Mouse (Mus musculus) hematopoietic stem cell, adult 5-6 weeks (primary cell): ENCODE measurements at regions not wholly inside any gene's neighbourhood (a gene's known extent, or its start where the extent isn't known, plus 50 kb on each side); places are given as distances from the start of the nearest gene placed in this dataset.
A peak's percentile ranks its signal among the peaks of the same experiment; 100 is the strongest.
"Not testable (repeated sequence)": the region's sequence is repeated elsewhere in the genome, so short reads cannot be mapped to it uniquely, and the experiment has no call there.

Experiments used
- ATAC-seq, 2 experiments: fragments of 125-278 bp in 1 of 2; replicated peaks in 1 of 2; 2 replicates each; pipeline ENCODE4 v1.8.0; 2016 to 2017; ENCODE audit warnings: inconsistent platforms in 2 of 2, mild to moderate bottlenecking in 2 of 2, moderate number of reproducible peaks in 2 of 2, low read depth in 1 of 2, moderate TSS enrichment in 1 of 2; ENCODE audit not compliant: low FRiP score in 2 of 2, poor library complexity in 2 of 2, severe bottlenecking in 2 of 2, insufficient read depth in 1 of 2, low TSS enrichment in 1 of 2

DNA sequence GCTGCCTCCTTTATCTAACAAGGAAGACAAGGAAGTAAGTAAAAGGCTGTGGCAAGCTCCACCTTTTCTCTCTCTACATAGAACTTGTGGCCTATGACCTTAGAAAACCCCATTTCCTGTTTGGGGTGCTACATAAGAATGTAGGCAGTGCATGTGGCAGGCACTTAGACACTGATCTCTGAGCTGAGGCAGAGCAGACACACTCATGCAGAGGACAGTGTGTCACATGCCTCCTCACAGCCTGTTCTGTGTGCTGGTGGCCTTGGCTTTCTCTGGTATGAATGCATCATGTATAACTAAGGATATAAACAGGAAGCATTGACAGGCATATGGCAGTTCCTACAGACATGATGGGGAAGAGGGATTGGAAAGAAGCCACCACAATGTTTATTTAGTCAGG lies 678.5 kb upstream of the Olfr1507 start:
- peak; percentile 56 to 82; a peak in 3 of 4 replicates for ATAC-seq

DNA sequence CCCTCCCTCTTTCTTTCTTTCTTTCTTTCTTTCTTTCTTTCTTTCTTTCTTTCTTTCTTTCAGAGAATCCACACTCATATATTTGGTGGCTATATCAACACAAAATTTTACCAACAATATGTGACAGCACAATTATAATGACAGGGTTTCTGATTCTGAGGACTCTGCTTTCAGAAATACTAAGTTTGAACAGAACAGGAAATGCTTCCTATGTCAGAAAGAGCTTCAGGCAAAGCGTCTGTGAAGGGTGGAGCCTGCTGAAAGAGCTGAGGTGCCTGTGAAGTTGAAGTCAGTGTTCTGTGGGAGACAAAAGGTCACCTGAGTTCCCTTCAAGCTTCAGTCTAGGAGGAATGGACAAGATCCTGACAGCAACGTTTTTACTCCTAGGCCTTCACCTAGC lies 670.8 kb upstream of the Olfr1507 start:
- ATAC-seq, result not testable (repeated sequence)

DNA sequence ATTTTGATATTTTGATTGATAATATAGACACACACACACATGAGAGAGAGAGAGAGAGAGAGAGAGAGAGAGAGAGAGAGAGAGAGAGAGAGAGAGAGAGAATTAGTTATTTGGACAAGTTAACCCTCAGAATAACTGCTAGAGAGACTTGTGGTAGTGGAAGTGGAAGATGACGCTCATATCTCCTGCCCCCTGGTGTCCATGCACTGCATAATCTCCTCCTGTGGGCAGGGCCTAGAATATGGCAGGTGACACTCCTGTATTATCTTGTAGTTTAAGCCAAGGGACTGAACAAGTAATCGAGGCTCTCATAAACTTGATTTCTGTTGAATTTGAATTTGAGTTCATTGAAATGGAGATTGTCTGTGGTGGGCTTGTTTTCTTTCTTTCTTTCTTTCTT lies 663.5 kb upstream of the Olfr1507 start:
- ATAC-seq, result peak; percentile 77 to 87

DNA sequence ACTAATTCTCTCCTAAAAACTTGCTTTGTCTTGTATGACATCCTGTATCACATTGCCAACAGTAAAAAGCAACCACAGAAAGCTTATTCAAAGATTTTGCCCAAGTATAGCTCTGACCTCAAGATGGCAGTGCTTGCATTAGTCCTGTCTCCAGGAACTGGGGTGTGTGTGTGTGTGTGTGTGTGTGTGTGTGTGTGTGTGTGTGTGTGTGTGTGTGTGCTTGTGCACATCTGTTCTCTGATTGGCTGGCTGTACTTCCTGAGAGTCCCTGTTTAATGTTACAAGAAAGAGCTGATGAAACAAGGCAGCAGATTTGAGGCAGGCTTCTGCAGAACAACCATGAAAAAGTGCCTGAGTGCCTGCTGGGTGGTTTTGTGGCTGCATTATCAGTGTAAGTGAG lies 639.2 kb upstream of the Olfr1507 start:
- ATAC-seq, result peak; percentile 53 to 58; a peak in 3 of 4 replicates

DNA sequence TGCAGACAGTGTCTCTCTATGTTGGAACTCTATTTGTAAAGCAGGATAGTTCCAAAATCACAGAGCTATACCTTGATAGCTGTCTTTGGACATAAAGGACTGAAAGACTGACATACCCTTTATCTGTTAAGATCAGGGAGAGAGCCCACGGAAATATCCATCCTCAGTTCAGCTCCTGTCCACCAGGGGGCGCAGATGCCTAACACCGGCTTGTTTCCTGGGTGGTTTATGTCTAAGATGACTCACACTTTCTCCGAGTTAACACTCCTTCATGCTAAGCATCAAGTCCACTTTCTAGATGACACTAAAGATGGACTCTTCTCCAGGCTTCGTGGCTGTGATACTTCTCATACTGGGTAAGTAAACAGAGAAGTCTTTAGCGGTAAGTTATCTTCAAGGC lies 636.8 kb upstream of the Olfr1507 start:
- peak; percentile 66 to 68 for ATAC-seq

DNA sequence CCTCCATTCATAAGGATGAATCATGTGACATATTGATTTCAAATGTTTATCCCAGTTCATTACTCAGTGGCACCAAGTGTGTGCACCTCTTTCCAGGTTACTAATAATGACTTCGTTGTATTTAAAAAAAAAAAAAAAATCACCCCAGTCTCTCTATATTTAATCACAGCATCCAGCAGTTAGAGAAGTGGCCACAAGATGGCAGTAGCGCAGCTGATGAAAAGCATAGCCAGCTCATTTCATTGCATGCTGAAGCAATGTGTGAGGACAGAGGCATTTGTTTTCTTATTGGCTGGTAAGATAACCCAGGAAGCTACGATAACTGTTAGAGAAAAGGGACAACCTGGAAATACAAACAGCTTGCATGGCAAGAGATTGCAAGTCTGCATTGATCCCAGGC lies 626.2 kb upstream of the Olfr1507 start:
- ATAC-seq, result peak; percentile 69 to 85

DNA sequence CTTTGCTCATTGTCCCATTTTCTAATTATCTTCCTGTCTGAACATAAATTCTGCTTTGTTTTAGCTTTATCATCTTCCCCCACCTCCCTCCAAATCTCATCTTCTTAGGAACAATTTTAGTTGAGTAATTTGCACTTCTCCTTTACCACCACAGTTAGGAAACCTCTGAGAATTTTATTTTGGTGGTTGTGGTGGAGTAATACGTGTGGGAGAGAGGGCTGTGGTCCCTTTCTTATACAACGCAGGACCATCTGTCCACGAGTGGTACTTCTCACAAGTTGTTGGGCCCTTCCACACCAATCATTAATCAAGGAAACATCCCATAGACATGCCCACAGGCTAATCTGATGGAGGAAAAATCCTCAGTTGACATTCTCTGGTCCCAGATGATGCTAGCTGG lies 614.2 kb upstream of the Olfr1507 start:
- ATAC-seq, result not testable (repeated sequence)

DNA sequence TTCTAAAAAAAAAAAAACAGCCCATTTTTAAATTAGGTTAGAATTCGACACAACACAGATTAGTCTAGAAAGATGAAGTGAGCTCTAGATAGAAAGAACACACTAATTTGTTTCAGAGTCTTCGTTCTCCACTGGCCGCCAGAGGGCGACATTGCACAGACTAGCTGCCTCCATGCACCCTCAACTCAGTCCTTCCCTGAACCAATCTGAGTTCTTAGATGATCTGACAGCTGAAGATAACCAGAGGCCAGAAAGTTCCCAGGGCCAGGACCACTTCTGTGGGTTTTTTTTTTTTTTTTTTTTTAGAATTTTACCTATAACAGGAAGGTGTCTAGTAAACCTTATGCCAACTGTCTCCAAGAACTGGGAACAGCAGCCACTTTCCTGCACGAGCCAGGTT lies 605.8 kb upstream of the Olfr1507 start:
- ATAC-seq, result peak; percentile 51 to 79; a peak in 2 of 4 replicates

DNA sequence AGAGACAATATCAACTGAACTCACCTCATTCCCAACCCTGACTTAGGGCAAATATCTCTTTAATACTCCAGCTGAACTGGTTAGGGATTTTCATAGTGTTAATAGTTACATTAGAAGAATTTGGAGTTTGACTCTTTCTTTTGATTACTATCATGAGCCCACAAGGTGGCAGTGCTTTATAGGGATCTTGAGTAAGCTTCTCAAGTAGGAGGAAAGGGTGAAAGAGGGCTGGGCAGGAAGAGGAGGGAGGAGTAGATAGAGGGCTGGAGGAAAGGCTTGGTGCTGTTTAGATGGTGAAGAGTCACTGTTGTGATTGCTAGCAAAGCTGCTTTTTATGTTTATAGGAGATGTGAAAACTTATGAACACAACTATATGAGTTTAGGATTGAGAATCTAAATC lies 595.4 kb upstream of the Olfr1507 start:
- ATAC-seq, result peak in 1 of 2 experiments; percentile 56; a peak in 2 of 4 replicates

DNA sequence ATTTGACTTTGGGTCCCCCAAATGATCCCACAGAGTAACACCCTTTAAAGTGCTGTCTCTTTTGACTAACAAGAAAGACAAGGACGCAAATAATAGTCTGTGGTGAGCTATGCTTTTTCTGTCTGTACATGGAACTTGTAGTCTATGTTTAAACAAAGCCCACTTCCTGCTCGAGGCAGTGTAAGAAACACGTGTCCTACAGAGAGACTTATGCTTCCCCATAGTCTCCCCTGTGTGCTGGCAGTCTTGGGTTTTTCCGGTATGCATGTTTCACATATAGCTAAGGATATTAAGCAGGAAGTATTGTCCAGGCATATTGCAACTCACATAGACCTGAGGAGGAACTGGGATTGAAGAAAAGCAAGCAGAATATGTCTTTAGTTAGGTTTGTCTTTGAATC lies 586.3 kb upstream of the Olfr1507 start:
- ATAC-seq, result peak; percentile 53 to 54; a peak in 2 of 4 replicates

DNA sequence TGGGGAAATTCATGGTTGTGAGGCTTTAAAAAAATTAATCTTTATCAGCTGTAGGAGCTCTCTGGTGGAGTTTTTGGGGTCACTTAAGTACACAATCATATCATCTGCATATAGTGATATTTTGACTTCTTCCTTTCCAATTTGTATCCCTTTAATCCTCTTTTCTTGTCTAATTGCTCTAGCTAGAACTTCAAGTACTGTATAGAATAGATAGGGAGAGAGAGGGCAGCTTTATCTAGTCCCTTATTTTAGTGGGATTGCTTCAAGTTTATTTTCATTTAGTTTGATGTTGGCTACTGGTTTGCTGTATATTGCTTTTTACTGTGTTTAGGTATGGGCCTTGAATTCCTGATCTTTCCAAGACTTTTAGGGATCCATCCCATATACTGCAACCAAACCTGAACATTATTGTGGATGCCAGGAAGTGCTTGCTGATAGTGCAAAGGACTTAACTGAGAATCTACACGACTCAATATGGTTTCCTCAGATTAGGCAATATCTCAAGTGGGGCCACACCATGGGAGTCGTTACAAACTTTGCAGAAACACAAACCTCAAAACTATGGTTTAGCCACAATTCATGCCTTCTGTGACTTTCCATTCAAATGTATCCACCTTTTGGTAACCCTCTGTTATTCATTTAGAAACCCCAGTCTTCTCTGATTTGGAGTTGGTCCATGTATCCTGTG lies 585.6 kb upstream of the Olfr1507 start:
- peak in 1 of 2 experiments; percentile 43; a peak in 1 of 4 replicates for ATAC-seq

DNA sequence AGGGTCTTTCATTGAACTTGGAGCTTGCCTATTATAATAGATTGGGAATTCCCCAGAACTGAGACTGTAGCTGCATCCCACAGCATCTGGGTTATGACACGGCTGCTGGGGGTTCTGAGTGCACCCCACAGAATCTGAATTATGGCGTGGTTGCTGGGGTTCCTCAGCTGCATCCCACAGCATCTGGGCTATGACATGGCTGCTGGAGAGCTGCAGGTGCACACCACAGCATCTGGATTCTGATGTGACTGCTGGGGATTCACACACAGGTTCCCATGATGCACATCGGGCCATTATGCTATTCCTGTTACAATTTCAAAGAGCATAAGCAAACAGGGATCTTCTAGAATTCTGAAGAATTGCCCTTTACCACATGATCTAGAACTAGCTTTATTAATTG lies 585.0 kb upstream of the Olfr1507 start:
- not testable (repeated sequence) for ATAC-seq

DNA sequence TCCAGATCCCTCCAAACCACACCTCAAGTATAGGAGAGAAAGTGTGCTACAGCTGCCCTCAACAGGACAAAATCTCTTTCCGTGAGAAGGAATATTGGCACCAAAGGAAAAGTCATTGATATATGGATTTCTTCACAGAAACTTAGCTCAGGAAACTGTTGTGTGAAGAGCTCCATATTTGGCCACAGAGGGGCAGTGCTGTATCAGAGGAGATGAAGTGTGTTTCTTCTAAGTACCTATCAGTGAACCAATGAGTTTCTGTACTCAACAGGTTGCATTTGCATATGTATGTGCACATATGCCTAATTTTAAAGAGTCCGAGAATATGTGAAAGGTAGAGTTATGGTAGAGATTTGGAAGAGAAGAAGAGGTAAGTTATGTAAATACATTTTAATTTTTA lies 580.4 kb upstream of the Olfr1507 start:
- peak; percentile 58 to 82 for ATAC-seq

DNA sequence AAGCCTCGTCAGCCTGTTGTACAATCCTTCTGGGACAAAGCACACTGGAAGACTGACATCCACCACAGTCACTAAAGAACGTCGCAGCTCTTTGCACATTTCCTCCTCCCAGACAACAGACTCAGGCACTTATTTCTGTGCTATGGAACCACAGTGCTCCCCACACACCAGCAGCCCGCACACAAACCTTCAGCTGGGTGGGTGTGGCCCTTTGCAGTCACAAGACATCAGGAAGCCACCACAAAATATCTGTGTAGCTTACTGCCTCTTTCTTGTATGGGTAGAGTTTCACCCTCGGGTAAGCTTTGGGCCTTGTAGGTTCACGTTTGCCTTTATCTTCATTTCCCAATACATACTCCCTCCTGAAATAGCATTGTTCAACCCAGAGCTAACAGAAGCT lies 577.6 kb upstream of the Olfr1507 start:
- peak in 1 of 2 experiments; percentile 51; a peak in 1 of 4 replicates for ATAC-seq

DNA sequence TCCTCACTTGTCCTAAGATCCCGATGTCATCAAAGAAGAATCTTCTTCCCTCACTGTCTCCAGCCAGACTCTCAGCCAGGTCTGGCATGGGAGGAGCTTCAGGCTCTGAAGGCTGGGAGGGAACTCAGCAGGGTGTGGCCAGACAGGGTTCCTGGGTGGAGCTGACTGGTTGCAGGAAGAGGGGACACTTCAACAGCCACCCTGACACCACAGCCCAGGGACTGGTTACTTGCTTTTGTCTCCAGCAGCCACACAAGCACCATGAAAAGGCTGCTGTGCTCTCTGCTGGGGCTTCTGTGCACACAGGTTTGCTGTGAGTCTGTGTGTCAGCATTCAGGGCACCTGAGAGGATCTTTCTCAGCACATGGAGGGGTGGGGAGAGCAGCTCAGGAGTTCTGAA lies 577.0 kb upstream of the Olfr1507 start:
- not testable (repeated sequence) for ATAC-seq

DNA sequence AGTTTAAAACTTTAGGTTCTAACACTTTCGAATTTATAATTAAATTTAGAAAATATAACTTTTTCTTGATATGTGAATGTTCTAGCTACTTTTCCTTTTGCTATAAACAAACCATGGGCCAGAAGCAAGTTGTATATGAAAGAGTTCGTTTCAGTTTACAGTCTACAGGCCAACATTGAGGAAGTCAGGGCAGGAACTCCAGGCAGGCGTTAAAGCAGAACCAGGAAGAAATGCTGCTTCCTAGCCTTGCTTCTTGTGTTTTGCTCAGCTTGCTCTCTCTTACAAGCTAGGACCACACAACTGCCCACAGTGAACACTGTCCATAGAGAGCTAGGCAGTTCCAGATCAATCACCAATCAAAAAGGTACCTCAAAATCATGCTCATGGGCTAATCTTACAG lies 558.9 kb upstream of the Olfr1507 start:
- ATAC-seq, result not testable (repeated sequence)

DNA sequence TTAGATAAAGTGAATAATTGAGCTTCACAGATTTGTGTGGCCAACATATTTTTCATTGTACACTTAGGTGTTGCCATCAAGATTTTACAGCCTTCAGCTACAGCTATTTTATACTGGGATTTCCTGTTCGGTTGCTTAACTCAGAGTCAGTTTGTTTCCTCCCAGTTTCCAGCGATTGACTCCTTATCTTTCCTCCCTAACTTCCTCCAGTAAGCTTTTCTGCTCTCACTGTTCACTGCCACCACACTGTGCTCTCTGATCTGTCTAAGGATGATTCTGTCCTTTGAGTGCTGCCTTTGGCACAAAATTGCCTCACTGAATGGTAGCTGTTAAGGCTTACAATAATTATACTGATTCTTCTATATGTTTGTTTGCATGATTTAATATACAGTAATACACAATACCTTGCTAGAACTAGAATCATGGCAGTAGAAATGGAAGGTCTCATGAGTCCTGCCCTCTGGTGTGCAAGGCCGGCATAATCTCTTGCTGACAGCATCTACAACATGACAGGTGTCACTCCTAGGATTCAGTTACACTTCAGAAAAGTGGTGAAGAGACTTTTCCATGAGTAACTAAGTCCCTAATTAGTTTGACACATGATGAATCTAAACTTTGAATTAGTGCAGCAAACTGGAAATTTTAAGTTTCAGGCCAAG lies 558.0 kb upstream of the Olfr1507 start:
- peak in 1 of 2 experiments; percentile 62; a peak in 1 of 4 replicates for ATAC-seq

DNA sequence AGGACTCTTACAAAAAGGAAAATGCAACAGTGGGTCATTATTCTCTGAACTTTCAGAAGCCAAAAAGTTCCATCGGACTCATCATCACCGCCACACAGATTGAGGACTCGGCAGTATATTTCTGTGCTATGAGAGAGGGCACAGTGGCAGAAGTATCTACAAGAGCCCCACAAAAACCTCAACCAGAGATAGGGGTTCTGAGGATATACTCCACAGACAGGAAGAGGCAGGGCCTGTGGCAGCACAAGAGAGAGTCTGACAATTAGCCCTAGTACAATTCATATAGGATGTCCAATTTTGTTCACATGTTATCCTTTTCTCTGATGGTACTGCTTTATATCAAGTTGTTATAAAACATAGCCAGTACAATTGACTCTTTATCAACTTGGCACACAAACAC lies 552.1 kb upstream of the Olfr1507 start:
- peak in 1 of 2 experiments; percentile 41; a peak in 1 of 4 replicates for ATAC-seq

DNA sequence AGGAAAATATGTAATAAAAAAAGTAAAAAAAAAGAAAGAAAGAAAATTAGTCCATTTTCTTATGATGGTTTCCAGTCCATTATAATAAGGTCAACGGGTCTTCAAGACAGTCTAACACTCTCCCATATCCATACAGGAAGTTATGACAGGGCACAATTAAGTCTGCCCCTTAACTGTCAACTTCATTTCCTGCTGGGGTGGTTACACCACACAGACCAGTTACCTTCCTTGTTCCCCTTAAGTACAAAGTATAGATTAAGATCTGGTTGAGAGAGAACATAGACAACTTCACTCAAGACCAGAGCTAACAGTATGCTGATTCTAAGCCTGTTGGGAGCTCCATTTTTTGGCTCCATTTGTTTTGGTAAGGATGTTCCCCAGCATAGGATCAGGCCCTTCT lies 551.4 kb upstream of the Olfr1507 start:
- ATAC-seq, result peak; percentile 85 to 86
